18 mouse cellular contexts compared by ENCODE assay signal in the genomic region with DNA sequence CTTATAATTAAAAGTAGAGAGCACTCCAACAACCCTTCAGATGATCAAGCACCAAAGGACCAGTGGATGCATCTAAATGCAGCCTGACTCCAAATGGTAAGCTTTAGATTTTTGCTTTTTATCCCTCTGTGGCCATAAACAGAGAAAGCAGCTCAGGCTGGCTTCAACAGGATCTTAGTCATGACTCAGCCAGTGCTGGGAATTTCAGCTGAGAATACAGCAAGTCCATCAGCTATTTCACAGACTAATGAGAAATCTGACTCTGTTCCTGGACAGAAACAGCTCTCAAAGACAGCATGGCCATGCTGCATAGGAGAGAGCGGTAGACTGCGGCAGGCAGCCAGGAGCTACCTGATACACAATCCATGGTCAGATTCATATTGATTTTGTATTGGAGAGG.
DNase-seq lines count a peak whose midpoint lies in the region; ATAC-seq and TF ChIP-seq lines count a peak whose summit lies in the region.
"Had no signal": no experiment of that assay in that cellular context is flagged by ENCODE, and none has a peak within 500 bp of the region (broad histone marks: within the 10 kb centered on the region; RNA-seq: fewer than 3 reads in every experiment).

No protein-coding gene starts in this region.

- no peak overlapping the region for H3K27ac ChIP-seq in midbrain, embryonic 14.5 days (replicated peaks; ENCODE audit: low read depth, low read length)
- no peak overlapping the region for H3K27ac ChIP-seq in midbrain, embryonic 10.5 days (replicated peaks)
- H3K27ac ChIP-seq in hindbrain, postnatal 0 days: peak overlapping the region; percentile 45; the same call in 1 of the 2 replicates
- H3K27ac ChIP-seq in heart, embryonic 10.5 days: no peak overlapping the region
- H3K27ac ChIP-seq: embryonic facial prominence, embryonic 15.5 days; forebrain, embryonic 13.5 days; left cerebral cortex, adult 2 months; limb, embryonic 15.5 days; stomach, embryonic 15.5 days had no signal

- 93% methylated on average over 2 of the region's 2 CpGs for WGBS in midbrain, embryonic 14.5 days
- 90% methylated on average over 2 of the region's 2 CpGs for WGBS in midbrain, embryonic 10.5 days
- WGBS in hindbrain, postnatal 0 days: 86% methylated on average over 2 of the region's 2 CpGs
- WGBS in heart, embryonic 10.5 days: 86% methylated on average over 2 of the region's 2 CpGs

- H3K27me3 ChIP-seq in midbrain, embryonic 14.5 days (ENCODE audit: control insufficient read depth, insufficient read depth, low read length): no peaks in the 10 kb centered on the region
- no peaks in the 10 kb centered on the region for H3K27me3 ChIP-seq in midbrain, embryonic 10.5 days (ENCODE audit: low read depth, poor library complexity, severe bottlenecking)
- H3K27me3 ChIP-seq in hindbrain, postnatal 0 days (ENCODE audit: insufficient read depth, low read length): no peaks in the 10 kb centered on the region
- no peaks in the 10 kb centered on the region for H3K27me3 ChIP-seq in heart, embryonic 10.5 days (ENCODE audit: insufficient read depth, poor library complexity, severe bottlenecking)
- H3K27me3 ChIP-seq: embryonic facial prominence, embryonic 15.5 days; forebrain, embryonic 13.5 days; limb, embryonic 15.5 days; stomach, embryonic 15.5 days had no signal

- H3K36me3 ChIP-seq in midbrain, embryonic 14.5 days (ENCODE audit: control insufficient read depth, insufficient read depth, low read length): no peaks in the 10 kb centered on the region
- H3K36me3 ChIP-seq in midbrain, embryonic 10.5 days: no peaks in the 10 kb centered on the region
- H3K36me3 ChIP-seq in hindbrain, postnatal 0 days (ENCODE audit: insufficient read depth, low read length): no peaks in the 10 kb centered on the region
- no peaks in the 10 kb centered on the region for H3K36me3 ChIP-seq in heart, embryonic 10.5 days
- H3K36me3 ChIP-seq: embryonic facial prominence, embryonic 15.5 days; limb, embryonic 15.5 days; stomach, embryonic 15.5 days had no signal

- no peaks in the 10 kb centered on the region for H3K4me1 ChIP-seq in midbrain, embryonic 14.5 days (ENCODE audit: control insufficient read depth, insufficient read depth, low read length)
- H3K4me1 ChIP-seq in midbrain, embryonic 10.5 days: no peaks in the 10 kb centered on the region
- H3K4me1 ChIP-seq in hindbrain, postnatal 0 days (ENCODE audit: insufficient read depth, low read length): no peaks in the 10 kb centered on the region
- no peaks in the 10 kb centered on the region for H3K4me1 ChIP-seq in heart, embryonic 10.5 days
- H3K4me1 ChIP-seq: embryonic facial prominence, embryonic 15.5 days; forebrain, embryonic 13.5 days; limb, embryonic 15.5 days; stomach, embryonic 15.5 days had no signal

- H3K4me2 ChIP-seq in midbrain, embryonic 14.5 days (ENCODE audit: low read length): no peak overlapping the region
- H3K4me2 ChIP-seq in hindbrain, postnatal 0 days (ENCODE audit: low read depth, low read length): no peak overlapping the region
- H3K4me2 ChIP-seq: embryonic facial prominence, embryonic 15.5 days; forebrain, embryonic 13.5 days; limb, embryonic 15.5 days; stomach, embryonic 15.5 days had no signal

- H3K4me3 ChIP-seq in midbrain, embryonic 14.5 days (replicated peaks; ENCODE audit: low read depth, low read length): no peak overlapping the region
- H3K4me3 ChIP-seq in midbrain, embryonic 10.5 days: no peak overlapping the region
- no peak overlapping the region for H3K4me3 ChIP-seq in hindbrain, postnatal 0 days (ENCODE audit: low read length)
- no peak overlapping the region for H3K4me3 ChIP-seq in heart, embryonic 10.5 days
- H3K4me3 ChIP-seq: embryonic facial prominence, embryonic 15.5 days; forebrain, embryonic 13.5 days; left cerebral cortex, adult 2 months; limb, embryonic 15.5 days; stomach, embryonic 15.5 days had no signal

- no peak for TF ChIP-seq CTCF in hindbrain, postnatal 0 days (IDR thresholded peaks at IDR 0.05; ENCODE audit: low read depth)

- peak; percentile 2 to 4 for DNase-seq in frontal cortex, postnatal 36 days (ENCODE audit: low spot score in 2 of 2)
- DNase-seq in frontal cortex, postnatal 14 days (ENCODE audit: low spot score in 2 of 2): no peak
- peak; percentile 32 for DNase-seq in midbrain, embryonic 14.5 days
- DNase-seq in midbrain, embryonic 10.5 days (ENCODE audit: low spot score): no peak
- DNase-seq in adipocyte (ENCODE audit: low spot score): peak; percentile 62
- peak; percentile 10 for DNase-seq in hindbrain, postnatal 0 days (ENCODE audit: low spot score)
- DNase-seq in heart, embryonic 10.5 days (ENCODE audit: low spot score): no peak
- no peak for DNase-seq in heart, adult 18-20 months
- DNase-seq: adrenal gland, postnatal 25 days; cerebellum, postnatal 14 days; gastrocnemius, postnatal 10 days; lung, adult 18-20 months had no signal

- no peak for ATAC-seq in midbrain, embryonic 14.5 days (ENCODE audit: low FRiP score, low TSS enrichment)
- ATAC-seq in hindbrain, postnatal 0 days: peak; percentile 63
- ATAC-seq: forebrain, embryonic 13.5 days; intestine, embryonic 16.5 days had no signal

- no peak overlapping the region for H3K9ac ChIP-seq in midbrain, embryonic 14.5 days (replicated peaks; ENCODE audit: low read length)
- H3K9ac ChIP-seq in hindbrain, postnatal 0 days (replicated peaks; ENCODE audit: low read length): no peak overlapping the region
- H3K9ac ChIP-seq: embryonic facial prominence, embryonic 15.5 days; forebrain, embryonic 13.5 days; limb, embryonic 15.5 days; stomach, embryonic 15.5 days had no signal

- H3K9me3 ChIP-seq in midbrain, embryonic 14.5 days (ENCODE audit: control insufficient read depth, low read length): no peaks in the 10 kb centered on the region
- no peaks in the 10 kb centered on the region for H3K9me3 ChIP-seq in midbrain, embryonic 10.5 days (replicated peaks)
- H3K9me3 ChIP-seq in hindbrain, postnatal 0 days (ENCODE audit: low read length): no peaks in the 10 kb centered on the region
- no peaks in the 10 kb centered on the region for H3K9me3 ChIP-seq in heart, embryonic 10.5 days
- H3K9me3 ChIP-seq: embryonic facial prominence, embryonic 15.5 days; forebrain, embryonic 13.5 days; limb, embryonic 15.5 days; stomach, embryonic 15.5 days had no signal

Comparison
In these comparisons a context has a peak if more than half of its experiments do, and no peak if none do; other contexts are left out.
1. DNase-seq: peak in frontal cortex, postnatal 36 days (2 of 2), midbrain, embryonic 14.5 days (single experiment), adipocyte (single experiment) and hindbrain, postnatal 0 days (single experiment); none in frontal cortex, postnatal 14 days (0 of 2), midbrain, embryonic 10.5 days (single experiment), heart, embryonic 10.5 days (single experiment) and heart, adult 18-20 months (0 of 2).